Mouse (Mus musculus) left cerebral cortex, postnatal 25 days (tissue): Measurements from ENCODE around the gene Gpr45. TPM values are rescaled to one million over a fixed set of nuclear protein-coding genes. Genes with fewer than 3 reads are reported as not detected.

Experiments used
- DNase-seq, 2 experiments: peaks; one replicate each; pipeline ENCODE4 v3.0.0; 2022; ENCODE audit warnings: low spot score in 2 of 2, mixed read lengths in 1 of 2
- intact Hi-C: fragments of 180-260 bp; cut with DNase I; formaldehyde crosslinking; loops from one replicate; pipeline ENCODE4 v1.15.1; 2025
- microRNA-seq, 2 experiments: library from miRNA; unstranded; fragments of <30 nt; microRNA quantifications; one replicate each; pipeline ENCODE4 v1.2.0; 2022
- total RNA-seq, 2 experiments: library from RNA; stranded (reverse); gene quantifications; 2 replicates each; pipeline ENCODE4 v1.2.3; 2021

Gpr45 gene
- total RNA-seq, 2 experiments from 2014 or later: 19.1 to 21.0 TPM

- intact Hi-C loops: loop anchor here (1.0 kb wide), 1 partner anchor 127 kb away; no protein-coding TSS in a partner anchor
- peak; percentile 39 to 42 for DNase-seq
These were observed 89.6 kb downstream of the Gpr45 start for GRCm38 (mm10) chr1:43042271-43042670.

GRCm38 (mm10) chr1:43045204-43045982 lies 92.7 kb downstream of the Gpr45 start:
- intact Hi-C loops: no loop called here
- no peak for DNase-seq

GRCm38 (mm10) chr1:43046990-43047389 lies 94.3 kb downstream of the Gpr45 start:
- intact Hi-C loops: no loop called here
- DNase-seq: no peak

- peak; percentile 18 to 73 for DNase-seq
- intact Hi-C loops: no loop called here
These were observed 95.1 kb downstream of the Gpr45 start for GRCm38 (mm10) chr1:43047811-43048210.

GRCm38 (mm10) chr1:43051903-43052302 lies 99.2 kb downstream of the Gpr45 start:
- intact Hi-C loops: no loop called here
- peak; percentile 30 to 31 for DNase-seq

- intact Hi-C loops: loop anchor here (1.0 kb wide), 1 partner anchor 150 kb away; no protein-coding TSS in a partner anchor
- DNase-seq: peak; percentile 73 to 85
These were observed 113.1 kb downstream of the Gpr45 start for GRCm38 (mm10) chr1:43065615-43066310.

- intact Hi-C loops: loop anchor here (1.0 kb wide), 1 partner anchor 151 kb away; no protein-coding TSS in a partner anchor
- DNase-seq: no peak
These were observed 113.9 kb downstream of the Gpr45 start for GRCm38 (mm10) chr1:43066573-43066972.

GRCm38 (mm10) chr1:43067551-43067950 lies 114.9 kb downstream of the Gpr45 start:
- intact Hi-C loops: no loop called here

GRCm38 (mm10) chr1:43070726-43071125 lies 118.1 kb downstream of the Gpr45 start:
- intact Hi-C loops: no loop called here
- no peak for DNase-seq

More at GRCm38 (mm10) chr1:43067551-43067950, 114.9 kb downstream of the Gpr45 start:
- DNase-seq: no peak

GRCm38 (mm10) chr1:43072028-43072427 lies 119.4 kb downstream of the Gpr45 start:
- intact Hi-C loops: no loop called here

GRCm38 (mm10) chr1:43072561-43072960 lies 119.9 kb downstream of the Gpr45 start:
- DNase-seq: no peak
- intact Hi-C loops: no loop called here

More at GRCm38 (mm10) chr1:43072028-43072427, 119.4 kb downstream of the Gpr45 start:
- DNase-seq: no peak

- DNase-seq: no peak
- intact Hi-C loops: no loop called here
These were observed 122.1 kb downstream of the Gpr45 start for GRCm38 (mm10) chr1:43074791-43075190.

GRCm38 (mm10) chr1:43078124-43078523 lies 125.5 kb downstream of the Gpr45 start:
- DNase-seq: no peak
- intact Hi-C loops: no loop called here

GRCm38 (mm10) chr1:43082946-43083345 lies 130.3 kb downstream of the Gpr45 start:
- intact Hi-C loops: no loop called here
- no peak for DNase-seq

Small RNA genes lying within 50 kb of the gene (microRNA-seq; reads per million reads assigned to microRNA genes)
- gene Gm24001: 0 reads per million in 2 experiments

Other genes starting within 250 kb of the Gpr45 start
- gene Mrps9, start 101.6 kb upstream of the Gpr45 start, total RNA-seq: 10 to 100 TPM; 37.5 to 39.1 TPM
- 10 to 100 TPM; 39.5 to 41.8 TPM for gene Tgfbrap1, start 145.8 kb downstream of the Gpr45 start, total RNA-seq
- 10 to 100 TPM; 22.0 to 22.4 TPM for gene AI597479, start 145.8 kb downstream of the Gpr45 start, total RNA-seq
- 10 to 100 TPM; 53.9 to 54.4 TPM for gene Fhl2, start 244.1 kb downstream of the Gpr45 start, total RNA-seq